Mouse (Mus musculus): Measurements from ENCODE around the gene 1600002K03Rik.
"Not testable (repeated sequence)": the region's sequence is repeated elsewhere in the genome, so short reads cannot be mapped to it uniquely, and the experiment has no call there.

Gene 1600002K03Rik

GRCm38 (mm10) chr10:80189999-80190398 is 17.3 kb downstream of the 1600002K03Rik start:
- no peak for DNase-seq

- peak; percentile 93 for DNase-seq
Measured at GRCm38 (mm10) chr10:80190491-80191051, 17.8 kb downstream of the 1600002K03Rik start.

GRCm38 (mm10) chr10:80193976-80194375 is 21.2 kb downstream of the 1600002K03Rik start:
- no peak for DNase-seq

GRCm38 (mm10) chr10:80194441-80194840 is 21.7 kb downstream of the 1600002K03Rik start:
- DNase-seq, result no peak

- no peak for DNase-seq
Measured at GRCm38 (mm10) chr10:80196167-80196566, 23.4 kb downstream of the 1600002K03Rik start.

GRCm38 (mm10) chr10:80196778-80197581 is 24.2 kb downstream of the 1600002K03Rik start:
- DNase-seq, result no peak

- DNase-seq, result peak; percentile 98
Measured at GRCm38 (mm10) chr10:80199440-80200008, 26.8 kb downstream of the 1600002K03Rik start.

- no peak for DNase-seq
Measured at GRCm38 (mm10) chr10:80200485-80200884, 27.7 kb downstream of the 1600002K03Rik start.

- DNase-seq, result no peak
Measured at GRCm38 (mm10) chr10:80204055-80204454, 31.3 kb downstream of the 1600002K03Rik start.

GRCm38 (mm10) chr10:80207201-80207600 is 34.5 kb downstream of the 1600002K03Rik start:
- DNase-seq, result no peak

- DNase-seq, result no peak
Measured at GRCm38 (mm10) chr10:80207676-80208075, 34.9 kb downstream of the 1600002K03Rik start.

GRCm38 (mm10) chr10:80208248-80208647 is 35.5 kb downstream of the 1600002K03Rik start:
- DNase-seq, result no peak

- no peak for DNase-seq
Measured at GRCm38 (mm10) chr10:80208841-80209371, 36.2 kb downstream of the 1600002K03Rik start.

GRCm38 (mm10) chr10:80211547-80212103 is 38.9 kb downstream of the 1600002K03Rik start:
- DNase-seq, result not testable (repeated sequence)

- DNase-seq, result no peak
Measured at GRCm38 (mm10) chr10:80215048-80215772, 42.5 kb downstream of the 1600002K03Rik start.

- DNase-seq, result no peak
Measured at GRCm38 (mm10) chr10:80220676-80221075, 47.9 kb downstream of the 1600002K03Rik start.

- not testable (repeated sequence) for DNase-seq
Measured at GRCm38 (mm10) chr10:80223137-80223536, 50.4 kb downstream of the 1600002K03Rik start.
